Mouse (Mus musculus) liver, postnatal 0 days (tissue): ENCODE measurements around the gene Dio3.

Source experiments
- CTCF ChIP-seq: sonication (generic); IDR thresholded peaks from 2 replicates; pipeline ENCODE4 v1.5.1; 2016; ENCODE audit warnings: antibody characterized with exemption, low read depth
- EP300 ChIP-seq: IDR thresholded peaks from 2 replicates; pipeline ENCODE4 v1.6.1; 2016; ENCODE audit warnings: antibody characterized with exemption, low read depth, mild to moderate bottlenecking

DNA sequence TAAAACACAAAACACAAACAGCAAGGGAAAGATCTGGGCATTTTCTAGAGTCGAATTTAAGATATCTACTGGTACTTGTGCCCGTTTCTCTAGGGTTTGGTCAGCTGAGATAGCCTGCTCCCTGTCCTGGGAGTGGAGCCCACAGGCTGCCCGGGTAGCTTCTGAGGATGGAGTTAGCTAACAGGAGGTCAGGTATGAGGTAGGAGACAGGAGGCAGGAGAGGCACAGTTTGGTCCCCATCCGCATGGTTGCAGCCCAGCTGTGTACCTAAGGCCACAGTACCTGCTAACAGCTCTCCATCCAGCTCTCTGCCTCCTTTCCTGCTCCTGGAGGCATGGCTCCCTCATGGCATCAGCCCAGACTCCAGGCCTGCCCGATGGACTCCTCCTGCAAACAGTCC is 13.9 kb downstream of the Dio3 start:
- TF ChIP-seq CTCF (no peak), EP300 (no peak)
